Mouse (Mus musculus) embryonic facial prominence, embryonic 15.5 days (tissue): ENCODE results near the gene Gpr152. TPM values are rescaled to one million over a fixed set of nuclear protein-coding genes. Genes with fewer than 3 reads are reported as not detected.
A peak's percentile ranks its signal among the peaks of the same experiment; 100 is the strongest.
"Not testable (repeated sequence)": the region's sequence is repeated elsewhere in the genome, so short reads cannot be mapped to it uniquely, and the experiment has no call there.

Experiments
- ATAC-seq: fragments of 200-750 bp; cut with Nextera tagmentation; 2 replicates; pipeline ENCODE4 v1.8.0; 2017; ENCODE audit warnings: low read depth, moderate TSS enrichment; ENCODE audit not compliant: insufficient number of reproducible peaks, low FRiP score, low TSS enrichment
- H3K27ac ChIP-seq: fragments of 300-500 bp; sonication (generic); replicated peaks from 2 replicates; pipeline ENCODE4 v1.5.1; 2015; ENCODE audit warnings: mild to moderate bottlenecking, inconsistent platforms
- H3K27me3 ChIP-seq: fragments of 300-500 bp; sonication (generic); 2 replicates; pipeline ENCODE4 v1.6.1; 2015; ENCODE audit warnings: inconsistent platforms
- H3K36me3 ChIP-seq: fragments of 300-500 bp; sonication (generic); 2 replicates; pipeline ENCODE4 v1.6.1; 2015; ENCODE audit warnings: mild to moderate bottlenecking, inconsistent platforms
- H3K4me1 ChIP-seq: fragments of 300-500 bp; sonication (generic); 2 replicates; pipeline ENCODE4 v1.6.1; 2015; ENCODE audit warnings: inconsistent platforms
- H3K4me2 ChIP-seq: fragments of 300-500 bp; sonication (generic); replicated peaks from 2 replicates; pipeline ENCODE4 v1.6.1; 2015; ENCODE audit warnings: mild to moderate bottlenecking, inconsistent platforms
- H3K4me3 ChIP-seq: fragments of 300-500 bp; sonication (generic); replicated peaks from 2 replicates; pipeline ENCODE4 v1.5.1; 2015; ENCODE audit warnings: mild to moderate bottlenecking, inconsistent platforms
- H3K9ac ChIP-seq: fragments of 300-500 bp; sonication (generic); 2 replicates; pipeline ENCODE4 v1.6.1; 2015; ENCODE audit warnings: inconsistent platforms
- H3K9me3 ChIP-seq: fragments of 300-500 bp; sonication (generic); replicated peaks from 2 replicates; pipeline ENCODE4 v1.6.1; 2016; ENCODE audit warnings: inconsistent platforms
- WGBS: fragments of 180-500 bp; shearing (Covaris S2); methylation state at CpG from one replicate; pipeline ENCODE4 v1.1.7; 2015; 5-methylcytosine and 5-hydroxymethylcytosine counted together
- polyA plus RNA-seq: library from polyadenylated mRNA; unstranded; fragments of >200 nt; fragmentation: Nextera tagmentation; extraction: Ambion mirVana; gene quantifications from 2 replicates; pipeline ENCODE4 v1.2.1, GENCODE M21; 2015

The Gpr152 gene
- polyA plus RNA-seq, 1 experiment from 2014 or later = not detected

DNA sequence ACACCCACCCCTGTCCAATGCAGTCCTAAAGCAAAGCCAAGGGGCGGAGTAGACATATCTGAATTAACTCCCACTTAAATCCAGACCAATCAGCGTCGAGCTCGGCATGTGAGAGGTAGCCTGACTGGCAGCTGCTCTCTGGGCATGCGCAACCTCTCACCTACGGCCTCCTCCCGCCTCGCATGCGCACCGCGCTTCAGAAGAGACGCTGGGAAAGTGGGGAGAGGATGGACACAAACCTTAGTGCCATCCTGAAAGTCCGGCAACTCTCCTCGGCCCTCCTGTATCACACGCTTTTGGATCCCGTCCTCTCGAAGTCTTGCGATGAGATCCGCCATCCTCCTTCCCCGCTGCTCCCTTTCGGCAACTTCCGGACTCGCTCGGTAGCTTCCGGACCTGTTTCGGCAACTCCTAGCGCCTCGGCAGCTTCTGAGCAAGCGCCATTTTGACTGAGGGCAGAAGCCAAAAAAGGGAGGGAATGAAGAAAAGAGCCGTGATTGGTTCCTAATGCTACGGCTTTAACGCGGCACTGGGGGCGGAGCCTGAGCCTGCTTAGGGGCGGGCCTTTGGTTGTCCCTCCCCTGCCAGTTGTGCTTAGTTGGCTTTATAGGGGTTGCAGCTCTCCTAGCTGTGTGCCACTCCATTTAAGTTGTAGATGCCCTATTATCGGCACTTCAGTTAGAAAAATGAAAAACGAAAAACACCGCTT is 18.3 kb upstream of the Gpr152 start:
- Histone ChIP-seq H3K4me2 (peak overlapping the region; percentile 53), H3K27ac (peak overlapping the region; percentile 90), H3K27me3 (no peaks in the 10 kb centered on the region), H3K9ac (peak overlapping the region; percentile 49; the same call in 1 of the 2 replicates), H3K9me3 (no peaks in the 10 kb centered on the region), H3K4me3 (peak overlapping the region; percentile 53), H3K36me3 (peaks cover 16% of the 10 kb centered on the region), H3K4me1 (peaks cover 29% of the 10 kb centered on the region)
- WGBS = 2% methylated on average over 38 of the region's 38 CpGs
- peak; percentile 78 for ATAC-seq

DNA sequence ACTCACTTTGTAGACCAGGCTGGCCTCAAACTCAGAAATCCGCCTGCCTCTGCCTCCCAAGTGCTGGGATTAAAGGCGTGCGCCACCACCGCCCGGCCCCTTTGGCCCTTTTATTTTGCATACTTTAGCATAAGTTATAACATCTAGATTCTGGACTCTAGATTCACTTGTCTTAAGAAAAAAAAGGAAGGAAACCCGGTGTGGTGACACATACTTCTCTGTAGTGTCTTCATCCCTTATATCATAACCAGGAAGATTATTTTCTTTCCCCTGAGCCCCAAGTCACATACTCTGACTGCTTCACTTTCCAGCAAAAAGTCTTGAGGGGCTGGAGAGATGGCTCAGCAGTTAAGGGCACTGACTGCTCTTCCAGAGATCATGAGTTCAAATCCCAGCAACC is 17.7 kb upstream of the Gpr152 start:
- ATAC-seq, H3K27me3 ChIP-seq, H3K27ac ChIP-seq, H3K9me3 ChIP-seq, H3K9ac ChIP-seq, H3K4me3 ChIP-seq, H3K4me2 ChIP-seq: not testable (repeated sequence)
- H3K36me3 ChIP-seq = peaks cover 11% of the 10 kb centered on the region
- H3K4me1 ChIP-seq = peaks cover 35% of the 10 kb centered on the region
- WGBS = 54% methylated on average over 6 of the region's 6 CpGs

DNA sequence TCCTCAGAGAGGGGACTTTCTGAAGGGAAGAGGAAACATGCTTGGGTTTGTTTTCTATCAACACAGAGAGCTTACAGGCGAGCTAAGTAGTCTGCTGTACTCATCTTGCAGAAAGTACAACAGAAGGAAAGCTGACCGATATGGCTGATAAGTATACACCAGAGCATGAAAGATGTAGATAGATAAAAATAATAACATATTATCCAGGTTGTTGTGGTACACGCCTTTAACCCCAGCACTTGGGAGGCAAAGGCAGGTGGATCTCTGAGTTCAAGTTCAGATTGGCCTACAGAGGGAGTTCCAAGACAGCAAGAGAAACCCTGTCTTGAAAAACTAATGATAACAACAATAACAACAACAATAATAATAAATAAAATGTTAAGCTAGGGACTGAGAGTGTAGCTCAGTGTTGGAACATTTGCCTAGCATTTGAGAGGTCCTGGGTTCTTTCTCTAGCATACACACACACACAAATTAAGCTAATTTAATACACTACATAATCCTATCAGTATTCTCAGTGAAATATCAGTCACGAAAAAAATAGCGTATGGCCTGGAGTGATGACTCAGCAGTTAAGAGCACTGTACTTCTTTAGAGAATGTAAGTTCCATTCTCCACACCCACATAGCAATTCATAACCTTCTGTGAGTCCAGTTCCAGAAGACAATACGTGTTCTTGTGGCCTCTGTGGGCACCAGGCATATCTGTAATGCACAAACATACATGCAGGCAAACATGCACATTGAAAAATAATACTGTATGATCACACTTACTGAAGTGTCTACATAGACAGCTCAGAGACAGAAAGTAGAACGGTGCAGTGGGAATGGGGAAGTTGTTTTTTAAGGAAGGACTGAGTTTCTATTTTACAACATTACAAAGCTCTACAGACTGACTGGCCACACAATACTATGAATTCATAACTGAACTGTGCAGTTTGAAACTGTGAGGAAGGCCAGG is 16.9 kb upstream of the Gpr152 start:
- Histone ChIP-seq H3K9ac (no peak overlapping the region), H3K4me3 (no peak overlapping the region), H3K4me1 (peaks cover 43% of the 10 kb centered on the region), H3K27ac (no peak overlapping the region), H3K9me3 (no peaks in the 10 kb centered on the region), H3K27me3 (no peaks in the 10 kb centered on the region), H3K4me2 (no peak overlapping the region), H3K36me3 (peaks cover 7% of the 10 kb centered on the region)
- no peak for ATAC-seq
- 82% methylated on average over 7 of the region's 7 CpGs for WGBS

DNA sequence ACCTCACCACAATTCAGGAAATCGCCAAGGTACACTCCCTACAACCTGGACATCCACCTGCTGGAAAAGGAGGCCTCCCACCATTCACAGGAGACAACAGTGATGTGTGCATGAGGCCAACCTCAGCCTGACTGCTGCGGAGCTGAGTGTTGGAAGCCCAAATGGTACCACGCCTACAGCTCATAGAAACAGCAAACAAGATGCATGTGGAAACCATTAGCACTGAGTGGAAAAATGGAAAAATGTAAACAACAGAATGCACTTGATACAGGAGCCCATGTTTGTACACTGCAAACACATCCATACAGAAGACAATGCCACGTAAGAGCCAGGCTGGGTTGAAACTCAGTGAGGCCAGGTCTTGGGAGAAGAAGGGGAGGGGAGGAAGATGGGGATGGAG is 15.2 kb upstream of the Gpr152 start:
- peak overlapping the region; percentile 72 for H3K4me2 ChIP-seq
- no peak overlapping the region for H3K9ac ChIP-seq
- 51% methylated on average over 4 of the region's 4 CpGs for WGBS

DNA sequence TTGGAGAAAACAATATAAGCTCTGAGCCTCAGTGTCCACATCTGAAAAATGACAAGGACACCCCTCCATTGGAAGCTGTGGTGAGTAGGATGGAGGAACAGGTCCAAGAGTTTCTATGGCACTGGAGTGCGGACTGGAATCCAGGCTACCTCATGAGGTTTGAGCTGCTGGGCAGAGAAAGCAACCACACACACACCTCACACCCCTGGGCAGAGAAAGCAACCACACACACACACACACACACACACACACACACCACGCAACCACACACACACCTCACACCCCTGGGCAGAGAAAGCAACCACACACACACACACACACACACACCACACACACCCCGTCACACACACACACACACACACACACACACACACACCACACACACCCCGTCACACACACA is 14.3 kb upstream of the Gpr152 start:
- H3K4me1 ChIP-seq = peaks cover 37% of the 10 kb centered on the region
- peaks cover 22% of the 10 kb centered on the region for H3K36me3 ChIP-seq
- peak overlapping the region; percentile 79 for H3K27ac ChIP-seq
- not testable (repeated sequence) for H3K27me3 ChIP-seq, H3K9me3 ChIP-seq
- peak overlapping the region; percentile 72 for H3K4me2 ChIP-seq
- H3K9ac ChIP-seq = 0 out of 2 replicates have a peak overlapping the region, but pooled peaks have one; percentile 22
- ATAC-seq = peak; percentile 11; the same call in 1 of the 2 replicates
- peak overlapping the region; percentile 85 for H3K4me3 ChIP-seq
- WGBS = 17% methylated on average over 3 of the region's 4 CpGs

More for the DNA sequence above, 15.2 kb upstream of the Gpr152 start:
- Histone ChIP-seq H3K4me1 (peaks cover 44% of the 10 kb centered on the region), H3K9me3 (no peaks in the 10 kb centered on the region), H3K4me3 (0 out of 2 replicates have a peak overlapping the region, but pooled peaks have one; percentile 16), H3K36me3 (peaks cover 14% of the 10 kb centered on the region), H3K27me3 (no peaks in the 10 kb centered on the region), H3K27ac (peak overlapping the region; percentile 79)
- ATAC-seq = no peak

DNA sequence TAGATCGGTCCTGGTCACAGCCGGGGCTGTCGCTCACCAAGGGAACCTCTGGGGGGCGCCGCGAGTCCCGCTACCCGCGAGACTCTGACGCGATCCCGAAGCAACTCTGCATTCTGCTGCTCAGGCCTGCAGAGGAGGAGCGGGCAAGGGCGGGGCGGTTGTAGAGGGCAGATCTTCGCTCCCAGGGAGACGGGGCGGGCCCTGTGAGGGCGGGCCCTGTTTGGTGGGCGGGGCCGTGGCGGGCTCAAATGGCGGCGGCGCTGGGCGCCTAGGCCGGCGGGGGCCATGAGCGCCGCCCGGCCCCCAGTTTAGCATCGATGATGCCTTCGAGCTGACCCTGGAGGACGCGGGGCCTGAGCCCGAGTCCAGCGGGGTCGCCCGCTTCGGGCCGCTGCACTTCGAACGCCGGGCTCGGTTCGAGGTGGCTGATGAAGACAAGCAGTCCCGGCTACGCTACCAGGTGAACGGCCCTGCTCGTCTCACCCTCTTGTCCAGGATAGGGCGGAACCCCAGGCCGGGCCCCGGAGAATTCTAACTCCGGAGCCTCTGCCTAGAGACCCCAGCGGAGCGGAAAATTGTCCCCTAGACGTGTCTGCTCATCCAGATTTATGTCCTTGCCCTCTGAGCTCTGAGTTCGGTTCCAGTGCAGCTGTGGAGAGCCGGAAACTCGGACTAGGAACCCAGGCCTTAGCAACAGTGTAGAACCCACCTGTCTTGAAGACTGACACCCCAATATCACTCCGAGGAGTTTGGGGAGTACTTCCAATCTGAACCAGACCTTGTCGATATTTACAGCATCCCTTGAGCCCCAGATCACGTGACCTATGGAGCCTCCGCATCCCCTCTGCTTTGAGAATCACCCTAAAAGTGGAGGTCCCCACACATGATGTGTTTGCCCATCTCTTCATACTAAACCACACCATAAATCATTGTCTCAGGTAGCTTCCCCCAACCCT is 13.6 kb upstream of the Gpr152 start, which contains the start of gene Aip:
Gene Aip (minus strand): TSS at position 118 of the 956 bp plus-strand sequence.
- Histone ChIP-seq H3K36me3 (peaks cover 25% of the 10 kb centered on the region), H3K4me2 (peak within 1 kb of the TSS; percentile 72), H3K9me3 (no peaks in the 10 kb centered on the region), H3K27me3 (no peaks in the 10 kb centered on the region), H3K27ac (peak within 1 kb of the TSS; percentile 83), H3K4me1 (peaks cover 29% of the 10 kb centered on the region), H3K9ac (peak within 1 kb of the TSS; percentile 81), H3K4me3 (peak within 1 kb of the TSS; percentile 85)
- WGBS = under 1% methylated on average over 63 of the region's 64 CpGs
- ATAC-seq = peak; percentile 94

DNA sequence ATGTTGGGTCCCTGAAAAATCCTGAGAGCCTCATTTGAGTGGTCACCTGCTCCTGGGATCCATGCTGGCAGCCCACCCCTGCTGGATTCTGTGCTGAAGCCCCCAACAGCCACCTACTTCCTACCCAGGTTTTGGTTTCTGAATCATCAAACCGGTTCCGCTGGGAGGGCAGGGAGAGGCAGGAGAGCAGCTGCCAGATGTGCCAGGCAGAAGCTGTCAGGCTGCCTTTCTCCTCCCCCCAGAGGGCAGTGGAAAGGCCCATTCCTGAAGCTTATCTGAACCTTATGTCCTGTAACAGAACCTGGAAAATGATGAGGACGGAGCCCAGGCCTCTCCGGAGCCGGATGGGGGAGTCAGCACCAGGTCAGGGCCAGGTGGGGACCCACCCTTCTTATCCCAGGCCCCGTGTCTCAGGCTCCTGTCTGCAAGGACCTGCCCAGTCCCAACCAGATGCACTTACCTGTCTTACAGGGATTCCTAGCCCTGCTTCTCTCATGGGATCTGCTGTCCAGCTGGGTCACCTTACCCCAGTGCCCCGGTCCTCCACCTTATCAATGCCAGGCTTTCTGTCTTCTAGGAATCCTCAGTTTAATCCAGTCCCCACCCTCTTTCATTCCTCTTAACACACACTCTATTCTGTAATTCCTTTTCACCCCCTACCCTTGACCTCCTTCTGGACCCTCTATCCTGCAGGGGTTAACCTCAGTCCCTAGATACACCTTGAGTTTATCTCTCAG is 12.7 kb upstream of the Gpr152 start:
- H3K4me3 ChIP-seq = peak overlapping the region; percentile 85
- no peaks in the 10 kb centered on the region for H3K9me3 ChIP-seq

DNA sequence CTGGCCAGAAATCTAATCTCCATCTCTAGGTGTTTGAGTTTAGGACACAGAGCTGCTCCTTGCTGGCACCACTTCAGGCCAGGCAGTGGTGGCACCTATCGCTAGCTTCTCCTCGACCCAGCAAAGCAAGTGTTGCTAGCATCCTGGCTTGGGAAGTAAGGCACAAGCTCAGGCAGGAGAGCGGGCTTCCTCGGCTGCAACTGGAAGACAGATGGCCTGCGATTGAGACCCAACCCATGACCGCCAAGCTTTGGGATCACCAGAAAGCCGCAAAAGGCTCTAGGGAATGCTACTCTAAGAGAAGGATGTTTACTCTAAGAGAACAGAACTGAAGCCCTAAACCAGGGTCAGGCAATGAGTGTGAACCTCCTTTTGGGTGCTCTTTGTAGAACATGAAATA is 10.1 kb upstream of the Gpr152 start:
- no peak for ATAC-seq
- H3K4me1 ChIP-seq = peaks cover 23% of the 10 kb centered on the region
- no peak overlapping the region for H3K4me3 ChIP-seq
- no peaks in the 10 kb centered on the region for H3K27me3 ChIP-seq
- no peak overlapping the region for H3K4me2 ChIP-seq
- WGBS = 91% methylated on average over 7 of the region's 7 CpGs
- no peaks in the 10 kb centered on the region for H3K9me3 ChIP-seq
- peaks cover 44% of the 10 kb centered on the region for H3K36me3 ChIP-seq
- H3K27ac ChIP-seq = no peak overlapping the region
- H3K9ac ChIP-seq = no peak overlapping the region

More for the DNA sequence above, 12.7 kb upstream of the Gpr152 start:
- Histone ChIP-seq H3K9ac (peak overlapping the region; percentile 81), H3K4me2 (peak overlapping the region; percentile 72), H3K36me3 (peaks cover 34% of the 10 kb centered on the region), H3K4me1 (peaks cover 29% of the 10 kb centered on the region), H3K27me3 (no peaks in the 10 kb centered on the region), H3K27ac (peak overlapping the region; percentile 83)
- ATAC-seq = no peak
- WGBS = 37% methylated on average over 7 of the region's 7 CpGs

DNA sequence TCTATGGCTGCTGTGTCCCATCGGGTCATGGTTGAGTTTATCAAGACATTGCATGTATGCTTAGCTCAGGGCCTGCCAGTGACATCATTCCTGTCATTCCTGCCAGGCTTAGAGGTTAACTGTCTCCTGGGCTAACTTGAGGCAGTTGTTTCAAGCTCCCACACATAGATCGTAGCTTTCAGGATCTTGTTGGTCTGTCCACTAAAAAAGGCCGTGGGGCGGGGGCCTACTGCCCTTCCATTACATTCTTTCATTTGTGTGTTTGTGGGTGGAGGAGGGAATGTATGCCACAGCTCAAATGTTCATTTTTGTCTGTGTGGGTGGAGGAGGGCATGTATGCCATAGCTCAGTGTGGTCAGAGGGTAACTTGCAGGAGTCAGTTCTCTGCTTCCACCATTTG is 9.5 kb upstream of the Gpr152 start:
- 86% methylated on average over 4 of the region's 4 CpGs for WGBS
- Histone ChIP-seq H3K4me3 (no peak overlapping the region), H3K9ac (no peak overlapping the region), H3K9me3 (no peaks in the 10 kb centered on the region), H3K27me3 (no peaks in the 10 kb centered on the region), H3K36me3 (peaks cover 44% of the 10 kb centered on the region), H3K4me2 (no peak overlapping the region), H3K27ac (no peak overlapping the region), H3K4me1 (peaks cover 17% of the 10 kb centered on the region)
- ATAC-seq = no peak

DNA sequence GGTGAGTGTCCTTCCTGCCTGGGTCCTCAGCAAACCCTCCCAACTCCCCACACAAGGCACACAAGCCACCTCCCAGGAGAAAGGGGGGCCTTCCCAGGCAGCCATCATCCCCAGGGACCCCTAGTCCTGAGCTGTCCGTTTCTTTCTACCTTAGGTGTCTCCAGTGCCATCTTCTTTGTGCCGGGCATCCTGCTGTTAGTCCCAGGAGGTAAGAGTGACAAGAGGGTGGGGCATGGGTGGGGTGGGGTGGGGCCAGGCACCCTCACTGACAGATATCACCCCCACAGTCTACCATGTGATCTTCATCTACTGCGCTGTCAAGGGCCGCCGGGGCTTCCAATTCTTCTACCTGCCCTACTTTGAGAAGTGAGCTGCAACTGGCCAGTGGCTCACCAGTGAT is 8.5 kb upstream of the Gpr152 start:
- ATAC-seq = no peak
- peaks cover 15% of the 10 kb centered on the region for H3K4me1 ChIP-seq
- no peak overlapping the region for H3K27ac ChIP-seq
- H3K36me3 ChIP-seq = peaks cover 44% of the 10 kb centered on the region
- WGBS = 86% methylated on average over 5 of the region's 5 CpGs
- H3K9me3 ChIP-seq = no peaks in the 10 kb centered on the region
- no peak overlapping the region for H3K4me2 ChIP-seq
- no peak overlapping the region for H3K4me3 ChIP-seq
- no peak overlapping the region for H3K9ac ChIP-seq
- no peaks in the 10 kb centered on the region for H3K27me3 ChIP-seq
